Mouse (Mus musculus) frontal cortex, postnatal 10 days (tissue): ENCODE results near the gene Odc1.

Source experiments
- DNase-seq, 2 experiments: peaks; one replicate each; pipeline ENCODE4 v3.0.0; 2022; ENCODE audit warnings: low spot score in 2 of 2, mixed read lengths in 1 of 2

The Odc1 gene

DNA sequence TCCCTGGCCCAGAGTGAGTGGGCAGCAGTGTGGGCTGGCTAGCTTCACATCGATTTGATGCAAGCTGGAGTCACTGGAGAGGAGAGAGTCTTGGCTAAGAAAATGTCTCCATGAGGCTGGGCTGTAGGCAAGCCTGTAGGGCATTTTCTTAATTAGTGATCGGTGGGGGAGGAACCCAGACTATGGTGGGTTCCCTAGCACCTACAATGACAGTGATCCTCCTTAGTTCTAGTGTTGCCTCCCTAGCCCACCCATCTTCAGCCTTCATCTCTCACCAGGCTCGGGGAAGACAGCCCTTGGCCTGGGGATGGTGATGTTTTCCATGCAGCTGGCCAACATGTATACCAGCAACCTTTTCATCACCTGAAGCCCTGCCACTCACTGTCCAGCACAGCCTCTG, 43.8 kb downstream of the Odc1 start:
- no peak for DNase-seq

DNA sequence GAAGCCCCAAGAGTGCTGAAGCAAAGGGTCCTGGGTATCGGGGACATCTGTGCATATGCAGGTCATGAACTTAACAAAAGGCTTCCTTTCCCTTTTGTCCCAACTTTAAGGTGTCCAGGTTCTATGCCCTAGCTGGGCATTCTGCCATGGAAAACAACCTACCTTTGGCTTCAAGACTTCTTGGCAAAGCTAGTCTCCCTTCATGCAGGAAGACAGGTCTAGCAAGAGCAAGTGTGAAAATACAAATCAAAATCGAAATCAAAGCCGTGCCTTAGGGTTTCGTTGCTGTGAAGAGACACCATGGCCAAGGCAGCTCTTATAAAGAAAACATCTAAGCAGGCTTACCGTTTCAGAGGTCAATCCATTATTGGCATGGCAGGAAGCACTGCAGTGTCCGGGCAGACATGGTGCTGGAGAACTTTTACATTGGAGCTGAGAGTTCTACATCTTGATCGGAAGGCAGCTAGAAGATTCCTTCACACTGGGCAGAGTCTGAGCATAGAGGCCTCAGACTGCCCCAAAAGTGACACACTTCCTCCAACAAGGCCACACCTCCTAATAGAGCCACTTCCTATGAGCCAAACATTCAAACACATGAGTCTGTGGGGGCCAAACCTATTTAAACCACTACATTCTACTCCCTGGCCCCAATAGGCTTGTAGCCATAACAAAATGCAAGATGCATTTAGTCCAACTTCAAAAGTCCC, 44.5 kb downstream of the Odc1 start:
- no peak for DNase-seq

DNA sequence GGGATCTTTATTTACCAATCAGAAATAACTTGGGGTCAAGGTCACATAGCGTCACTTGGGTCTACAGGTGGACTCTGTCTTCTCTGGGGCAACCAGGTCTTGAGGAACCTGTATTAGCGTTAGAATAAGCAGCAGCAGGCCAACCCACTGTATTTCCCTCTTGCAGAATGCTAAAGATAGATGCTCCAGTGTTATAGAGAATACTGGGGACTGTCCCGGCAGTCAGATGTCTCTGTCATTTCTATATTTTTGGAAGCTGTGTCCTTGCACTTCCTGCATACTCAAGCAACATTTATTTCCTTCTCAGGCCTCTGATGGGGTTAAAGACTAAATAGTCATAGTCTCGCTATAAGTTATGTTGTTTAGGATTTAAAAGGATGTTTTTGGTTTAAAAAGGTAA, 46.7 kb downstream of the Odc1 start:
- no peak for DNase-seq

DNA sequence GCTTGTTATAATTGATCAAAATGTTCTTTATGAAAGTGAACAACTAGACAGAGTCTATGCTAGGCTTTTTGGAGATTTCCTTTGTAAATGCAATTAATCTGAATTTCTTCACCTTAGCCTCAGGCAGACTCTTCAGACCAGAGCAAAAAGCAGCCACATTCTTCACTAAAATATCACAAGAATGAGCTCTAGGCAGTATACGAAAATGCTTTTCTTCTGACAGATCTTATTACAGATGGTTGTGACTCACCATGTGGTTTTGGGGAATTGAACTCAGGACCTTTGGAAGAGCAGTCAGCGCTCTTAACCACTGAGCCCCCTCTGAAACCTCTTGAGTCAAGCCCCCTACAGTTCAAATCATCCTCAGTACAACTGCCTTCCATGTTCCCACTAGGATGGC, 49.4 kb downstream of the Odc1 start:
- no peak for DNase-seq

DNA sequence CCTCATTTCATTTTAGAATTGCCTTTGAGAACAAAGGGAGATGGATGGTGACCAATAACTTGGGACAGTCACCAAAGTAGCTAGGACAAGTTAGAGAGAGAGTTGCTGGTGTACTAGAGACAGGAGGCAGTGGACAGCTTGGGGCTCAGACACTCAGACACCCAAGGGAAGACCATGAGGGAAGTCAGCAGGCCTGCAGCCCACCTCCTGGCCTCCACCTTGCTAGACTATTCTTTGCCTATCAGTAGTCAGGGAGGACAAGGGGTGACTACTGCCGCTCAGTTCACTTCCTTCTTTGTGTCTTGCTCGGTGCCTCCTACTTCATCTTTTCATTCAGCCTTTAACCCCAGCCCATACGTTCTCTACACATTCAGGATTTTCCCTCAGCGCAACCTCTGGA, 50.1 kb downstream of the Odc1 start:
- DNase-seq: no peak

DNA sequence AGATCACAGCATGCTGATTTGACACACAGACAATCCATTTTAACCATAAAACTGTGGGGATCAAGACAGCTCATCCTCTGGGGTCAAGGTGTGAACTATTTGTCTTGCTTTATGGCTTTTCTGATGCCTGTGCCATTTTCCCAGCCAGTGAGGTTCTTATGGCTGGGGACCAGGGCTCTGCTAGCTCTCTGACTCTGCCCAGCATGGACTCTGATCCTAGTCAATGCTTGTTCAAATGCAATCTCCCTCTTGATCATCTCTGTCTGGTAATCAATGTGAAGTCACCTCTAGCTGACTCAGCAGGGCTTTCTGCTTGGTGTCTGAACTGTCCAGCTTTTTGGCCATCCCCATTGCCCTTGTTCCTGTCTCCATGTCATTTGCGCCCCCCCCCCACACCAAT, 50.6 kb downstream of the Odc1 start:
- DNase-seq: no peak
